Mouse (Mus musculus): ENCODE results near the gene Sox6. TPM values are rescaled to one million over a fixed set of nuclear protein-coding genes. Genes with fewer than 3 reads are reported as not detected.

Sox6 gene
- total and polyA plus RNA-seq, 3 experiments = 0.09 to 1.3 (median 0.90) TPM

GRCm38 (mm10) chr7:115945516-115945915 lies 93.1 kb downstream of the Sox6 start:
- dilution Hi-C loops (cut with MboI; ENCODE audit: extremely low pct_ligation_motif_present, extremely low pct_unique_long_range_greater_than_20kb, low sequenced_read_pairs) (no loop called here), in situ Hi-C loops (cut with MboI; ENCODE audit: low pct_ligation_motif_present, low pct_unique_long_range_greater_than_20kb, low sequenced_read_pairs) (no loop called here)
- Histone ChIP-seq H3K27me3 (replicated peaks) (no peaks in the 10 kb centered on the region), H3K27ac (ENCODE audit: insufficient read depth, low read depth) (no peak overlapping the region), H3K4me1 (ENCODE audit: control insufficient read depth in 1 of 2, insufficient read depth in 2 of 2) (peaks cover 0 to 3% of the 10 kb centered on the region in 2 experiments; a peak in 1 of 4 replicates), H3K36me3 (replicated peaks in 1 of 2; ENCODE audit: control insufficient read depth in 1 of 2, insufficient read depth in 1 of 2, low read length in 1 of 2) (no peaks in the 10 kb centered on the region), H3K79me2 (replicated peaks; ENCODE audit: control insufficient read depth, extremely low read depth, insufficient read depth, poor library complexity, severe bottlenecking) (no peaks in the 10 kb centered on the region), H3K4me3 (replicated peaks in 1 of 3; ENCODE audit: low read depth in 2 of 3, low read length in 2 of 3, poor library complexity in 1 of 3) (no peak overlapping the region), H3K4me2 (ENCODE audit: insufficient read depth, low read depth, poor library complexity, severe bottlenecking) (no peak overlapping the region), H3K9ac (ENCODE audit: insufficient read depth, low read depth) (no peak overlapping the region), H3K9me3 (replicated peaks; ENCODE audit: low read length) (no peaks in the 10 kb centered on the region)
- TF ChIP-seq USF2 (conservative IDR thresholded peaks at IDR 0.05; ENCODE audit: low read depth, low read length) (no peak), ETS1 (conservative IDR thresholded peaks at IDR 0.05; ENCODE audit: low read depth, low read length) (no peak), SIN3A (IDR thresholded peaks at IDR 0.05; ENCODE audit: low read length) (no peak), RCOR1 (conservative IDR thresholded peaks at IDR 0.05; ENCODE audit: low read depth, low read length) (no peak), ZMIZ1 (IDR thresholded peaks at IDR 0.05; ENCODE audit: low read depth, low read length) (no peak), ZKSCAN1 (IDR thresholded peaks at IDR 0.05; ENCODE audit: borderline replicate concordance, low read depth, low read length) (no peak), KAT2A (IDR thresholded peaks at IDR 0.05; ENCODE audit: insufficient replicate concordance, low read length) (no peak), BHLHE40 (IDR thresholded peaks at IDR 0.05; ENCODE audit: low read depth, low read length) (no peak), ZC3H11A (IDR thresholded peaks at IDR 0.05; ENCODE audit: low read depth, low read length) (no peak), CTCF (conservative IDR thresholded peaks at IDR 0.05 in 1 of 2, IDR thresholded peaks at IDR 0.05 in 1 of 2; ENCODE audit: low read depth in 2 of 2, low read length in 2 of 2) (no peak), MAZ (IDR thresholded peaks at IDR 0.05; ENCODE audit: low read depth, low read length) (no peak), POLR2A (IDR thresholded peaks at IDR 0.05; ENCODE audit: low read depth, low read length) (no peak), RAD21 (IDR thresholded peaks at IDR 0.05; ENCODE audit: low read depth, low read length) (no peak), MYC (IDR thresholded peaks at IDR 0.05; ENCODE audit: low read depth, low read length) (no peak)
- DNase-seq (ENCODE audit: extremely low read depth) = no peak

GRCm38 (mm10) chr7:115944250-115944649 lies 94.3 kb downstream of the Sox6 start:
- peaks cover 0 to 3% of the 10 kb centered on the region in 2 experiments; a peak in 1 of 4 replicates for H3K4me1 ChIP-seq (ENCODE audit: control insufficient read depth in 1 of 2, insufficient read depth in 2 of 2)
- no peaks in the 10 kb centered on the region for H3K9me3 ChIP-seq (replicated peaks; ENCODE audit: low read length)
- H3K4me2 ChIP-seq (ENCODE audit: insufficient read depth, low read depth, poor library complexity, severe bottlenecking) = no peak overlapping the region
- no peaks in the 10 kb centered on the region for H3K79me2 ChIP-seq (replicated peaks; ENCODE audit: control insufficient read depth, extremely low read depth, insufficient read depth, poor library complexity, severe bottlenecking)
- H3K4me3 ChIP-seq (replicated peaks in 1 of 3; ENCODE audit: low read depth in 2 of 3, low read length in 2 of 3, poor library complexity in 1 of 3) = no peak overlapping the region
- DNase-seq (ENCODE audit: extremely low read depth) = no peak
- no peak overlapping the region for H3K9ac ChIP-seq (ENCODE audit: insufficient read depth, low read depth)
- in situ Hi-C loops (cut with MboI; ENCODE audit: low pct_ligation_motif_present, low pct_unique_long_range_greater_than_20kb, low sequenced_read_pairs) (no loop called here), dilution Hi-C loops (cut with MboI; ENCODE audit: extremely low pct_ligation_motif_present, extremely low pct_unique_long_range_greater_than_20kb, low sequenced_read_pairs) (no loop called here)
- H3K27ac ChIP-seq (ENCODE audit: insufficient read depth, low read depth) = no peak overlapping the region
- H3K27me3 ChIP-seq (replicated peaks) = no peaks in the 10 kb centered on the region
- TF ChIP-seq ELF1 (IDR thresholded peaks at IDR 0.05; ENCODE audit: low read depth, low read length) (no peak), ZC3H11A (IDR thresholded peaks at IDR 0.05; ENCODE audit: low read depth, low read length) (no peak), BHLHE40 (IDR thresholded peaks at IDR 0.05; ENCODE audit: low read depth, low read length) (no peak), JUN (IDR thresholded peaks at IDR 0.05; ENCODE audit: insufficient read depth, low read depth, low read length) (no peak), PAX5 (IDR thresholded peaks at IDR 0.05; ENCODE audit: low read length) (no peak), KAT2A (IDR thresholded peaks at IDR 0.05; ENCODE audit: insufficient replicate concordance, low read length) (no peak), ZNF384 (IDR thresholded peaks at IDR 0.05; ENCODE audit: low read depth, low read length) (no peak), CTCF (conservative IDR thresholded peaks at IDR 0.05 in 1 of 2, IDR thresholded peaks at IDR 0.05 in 1 of 2; ENCODE audit: low read depth in 2 of 2, low read length in 2 of 2) (no peak), POLR2A (IDR thresholded peaks at IDR 0.05; ENCODE audit: low read depth, low read length) (no peak), ZMIZ1 (IDR thresholded peaks at IDR 0.05; ENCODE audit: low read depth, low read length) (no peak), UBTF (IDR thresholded peaks at IDR 0.05; ENCODE audit: low read depth, low read length) (no peak)
- H3K36me3 ChIP-seq (replicated peaks in 1 of 2; ENCODE audit: control insufficient read depth in 1 of 2, insufficient read depth in 1 of 2, low read length in 1 of 2) = no peaks in the 10 kb centered on the region
